Mouse (Mus musculus) liver, adult 2 months (tissue): Measurements from ENCODE around the gene Rps6ka2.
"Not testable (repeated sequence)": the region's sequence is repeated elsewhere in the genome, so short reads cannot be mapped to it uniquely, and the experiment has no call there.

Experiments
- CTCF ChIP-seq: fragments of 200-500 bp; IDR thresholded peaks from 2 replicates; pipeline ENCODE4 v1.5.1; 2011; ENCODE audit warnings: low read depth, low read length, control low read depth
- POLR2A ChIP-seq: fragments of 200-500 bp; IDR thresholded peaks from 2 replicates; pipeline ENCODE4 v1.6.1; 2011; ENCODE audit warnings: low read length, control low read depth; ENCODE audit not compliant: insufficient read depth; ENCODE audit errors: extremely low read depth

DNA sequence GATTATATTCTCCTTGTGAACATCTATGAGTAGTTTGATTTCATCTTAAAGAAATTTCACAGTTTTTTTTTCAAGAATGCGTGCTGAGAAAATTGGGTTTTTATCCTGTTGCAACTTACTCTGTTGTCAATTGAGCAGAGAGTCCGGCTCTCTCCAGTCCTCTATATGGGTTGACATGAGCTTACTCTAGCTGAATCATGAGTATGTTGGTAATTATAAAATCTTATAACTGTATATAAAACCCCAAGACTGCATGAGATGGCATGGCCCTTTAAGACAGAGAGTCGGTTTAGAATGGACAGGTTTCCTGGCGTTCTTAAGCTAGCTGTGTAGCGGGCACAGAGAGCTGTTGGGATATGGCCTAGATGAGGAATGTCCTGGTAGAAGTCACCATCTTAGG, 154.4 kb downstream of the Rps6ka2 start, which contains the start of gene Tcp10a:
- not testable (repeated sequence) for TF ChIP-seq CTCF, POLR2A
